Mouse (Mus musculus) embryonic facial prominence, embryonic 11.5 days (tissue): ENCODE results near the gene Tmed4. TPM values are rescaled to one million over a fixed set of nuclear protein-coding genes. Genes with fewer than 3 reads are reported as not detected.

ENCODE experiments used
- ATAC-seq: fragments of 200-750 bp; cut with Nextera tagmentation; replicated peaks from 2 replicates; pipeline ENCODE4 v1.8.0; 2017; ENCODE audit warnings: low read depth; ENCODE audit not compliant: insufficient number of reproducible peaks, low FRiP score, low TSS enrichment
- DNase-seq: peaks from one replicate; pipeline ENCODE4 v3.0.0-alpha.2; 2015; ENCODE audit warnings: low spot score
- H3K27ac ChIP-seq: fragments of 300-500 bp; sonication (generic); replicated peaks from 2 replicates; pipeline ENCODE4 v1.5.1; 2014; ENCODE audit warnings: mild to moderate bottlenecking, low read depth, low read length, control low read depth
- H3K27me3 ChIP-seq: fragments of 300-500 bp; sonication (generic); 2 replicates; pipeline ENCODE4 v1.6.1; 2014; ENCODE audit warnings: mild to moderate bottlenecking, low read length, moderate library complexity, mixed read lengths; ENCODE audit not compliant: control insufficient read depth, insufficient read depth
- H3K36me3 ChIP-seq: fragments of 300-500 bp; sonication (generic); replicated peaks from 2 replicates; pipeline ENCODE4 v1.6.1; 2014; ENCODE audit warnings: low read depth, mild to moderate bottlenecking, low read length, moderate library complexity, mixed read lengths; ENCODE audit not compliant: control insufficient read depth, insufficient read depth
- H3K4me1 ChIP-seq: fragments of 300-500 bp; sonication (generic); 2 replicates; pipeline ENCODE4 v1.6.1; 2014; ENCODE audit warnings: low read length, mixed read lengths; ENCODE audit not compliant: control insufficient read depth, insufficient read depth
- H3K4me2 ChIP-seq: fragments of 300-500 bp; sonication (generic); 2 replicates; pipeline ENCODE4 v1.6.1; 2014; ENCODE audit warnings: low read depth, mild to moderate bottlenecking, control low read depth, low read length, moderate library complexity
- H3K4me3 ChIP-seq: fragments of 300-500 bp; sonication (generic); 2 replicates; pipeline ENCODE4 v1.5.1; 2014; ENCODE audit warnings: low read depth, low read length, control low read depth
- H3K9ac ChIP-seq: fragments of 300-500 bp; sonication (generic); replicated peaks from 2 replicates; pipeline ENCODE4 v1.6.1; 2014; ENCODE audit warnings: mild to moderate bottlenecking, control low read depth, low read length
- H3K9me3 ChIP-seq: fragments of 300-500 bp; sonication (generic); replicated peaks from 2 replicates; pipeline ENCODE4 v1.6.1; 2016; ENCODE audit warnings: mild to moderate bottlenecking, low read length, inconsistent platforms, mixed read lengths; ENCODE audit not compliant: control insufficient read depth
- WGBS: fragments of 180-500 bp; shearing (Covaris S2); extraction: QIAGEN DNeasy Blood & Tissue Kit; methylation state at CpG from one replicate; pipeline ENCODE4 v1.1.7; 2014; 5-methylcytosine and 5-hydroxymethylcytosine counted together
- polyA plus RNA-seq: library from polyadenylated mRNA; unstranded; fragments of >200 nt; fragmentation: Nextera tagmentation; extraction: Ambion mirVana; gene quantifications from 2 replicates; pipeline ENCODE4 v1.2.1, GENCODE M21; 2014

The Tmed4 gene
- polyA plus RNA-seq, 1 experiment from 2014 or later, result 131 TPM

DNA sequence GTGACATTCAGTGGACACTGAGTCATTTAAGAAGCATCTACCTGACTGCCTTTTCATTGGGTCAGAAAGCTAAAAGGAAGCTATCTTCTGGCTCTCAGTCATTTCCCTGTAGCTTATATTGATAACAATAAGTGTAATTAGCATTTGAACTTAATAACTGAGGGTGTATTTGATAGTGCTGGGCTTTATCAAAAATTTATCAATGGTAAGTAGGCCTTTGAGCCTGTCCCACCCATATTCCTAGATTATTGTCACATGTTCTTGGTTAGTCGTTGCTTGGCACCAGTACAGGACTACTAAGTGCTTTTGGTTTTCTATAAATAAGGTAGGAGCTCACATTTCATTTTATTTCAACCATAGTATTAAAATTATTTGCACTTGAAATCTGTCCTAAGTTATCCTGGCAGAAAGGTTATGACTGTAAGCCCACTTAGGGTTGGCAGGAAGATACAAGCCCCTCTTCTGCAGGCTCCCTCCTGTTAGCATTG lies 31.3 kb upstream of the Tmed4 start:
- Histone ChIP-seq H3K4me2 (no peak overlapping the region), H3K4me1 (no peaks in the 10 kb centered on the region), H3K27me3 (no peaks in the 10 kb centered on the region), H3K27ac (no peak overlapping the region), H3K9ac (no peak overlapping the region), H3K9me3 (no peaks in the 10 kb centered on the region), H3K4me3 (no peak overlapping the region), H3K36me3 (no peaks in the 10 kb centered on the region)
- DNase-seq (no peak), ATAC-seq (no peak)
- WGBS, result 93% methylated on average over 1 of the region's 1 CpGs

- H3K4me1 ChIP-seq, result no peaks in the 10 kb centered on the region
- peaks cover 3% of the 10 kb centered on the region; the same call in 1 of the 2 replicates for H3K36me3 ChIP-seq
- DNase-seq (no peak), ATAC-seq (no peak)
- 91% methylated on average over 2 of the region's 2 CpGs for WGBS
- no peak overlapping the region for H3K4me3 ChIP-seq
- H3K27me3 ChIP-seq, result no peaks in the 10 kb centered on the region
- no peak overlapping the region for H3K4me2 ChIP-seq
- H3K9ac ChIP-seq, result no peak overlapping the region
- no peak overlapping the region for H3K27ac ChIP-seq
- no peaks in the 10 kb centered on the region for H3K9me3 ChIP-seq
Measured at GRCm38 (mm10) chr11:6302793-6303192, 28.1 kb upstream of the Tmed4 start.

GRCm38 (mm10) chr11:6299435-6299834 lies 24.8 kb upstream of the Tmed4 start:
- Histone ChIP-seq H3K4me2 (no peak overlapping the region), H3K27me3 (no peaks in the 10 kb centered on the region), H3K9ac (no peak overlapping the region), H3K4me3 (no peak overlapping the region), H3K4me1 (no peaks in the 10 kb centered on the region), H3K27ac (no peak overlapping the region), H3K9me3 (no peaks in the 10 kb centered on the region), H3K36me3 (peaks cover 3% of the 10 kb centered on the region; the same call in 1 of the 2 replicates)
- DNase-seq, result no peak
- ATAC-seq, result no peak
- 91% methylated on average over 2 of the region's 2 CpGs for WGBS

DNA sequence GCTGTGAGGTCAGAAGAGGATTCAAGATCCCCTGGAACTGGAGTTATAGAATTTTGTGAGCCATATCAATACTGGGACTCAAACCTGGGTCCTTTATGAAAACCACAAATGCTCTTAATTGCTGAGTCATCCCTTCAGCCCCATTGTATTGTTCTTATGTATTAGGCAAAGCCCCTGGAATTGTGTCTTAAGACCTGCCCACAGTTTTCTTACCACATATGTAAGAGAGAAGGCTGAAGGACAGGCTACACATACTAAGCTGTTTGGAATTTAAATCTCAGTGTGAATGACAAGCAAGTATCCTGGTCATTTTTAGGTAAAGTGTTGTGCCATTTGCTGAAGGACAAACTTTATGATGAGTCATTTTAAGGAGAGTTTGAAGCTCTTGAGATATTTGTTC lies 21.4 kb upstream of the Tmed4 start:
- no peak overlapping the region for H3K27ac ChIP-seq
- ATAC-seq, result no peak
- H3K27me3 ChIP-seq, result no peaks in the 10 kb centered on the region
- no peak overlapping the region for H3K9ac ChIP-seq
- DNase-seq, result no peak
- no peaks in the 10 kb centered on the region for H3K4me1 ChIP-seq
- H3K36me3 ChIP-seq, result peaks cover 3% of the 10 kb centered on the region; the same call in 1 of the 2 replicates
- no peak overlapping the region for H3K4me2 ChIP-seq
- H3K4me3 ChIP-seq, result no peak overlapping the region
- no peaks in the 10 kb centered on the region for H3K9me3 ChIP-seq

DNA sequence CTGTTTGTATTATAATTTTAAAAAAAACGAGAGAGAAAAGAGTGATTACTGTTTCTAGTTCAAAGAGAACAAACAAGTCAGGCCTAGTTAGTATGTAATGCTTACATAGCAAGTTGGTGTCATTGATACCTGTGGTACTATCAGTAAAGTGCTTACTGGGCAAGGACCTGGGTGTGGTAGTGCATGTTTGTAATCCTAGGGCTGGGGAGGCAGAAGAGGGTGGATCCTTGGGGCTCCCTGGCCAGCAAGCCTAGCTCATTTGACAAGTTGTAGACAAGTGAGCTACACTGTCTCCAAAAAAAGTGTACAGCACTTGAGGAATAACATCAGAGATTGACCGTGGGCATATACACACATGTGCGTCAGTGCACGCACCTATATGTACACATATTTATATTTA lies 20.0 kb upstream of the Tmed4 start:
- H3K4me1 ChIP-seq, result no peaks in the 10 kb centered on the region
- no peak overlapping the region for H3K27ac ChIP-seq
- H3K27me3 ChIP-seq, result no peaks in the 10 kb centered on the region
- H3K4me2 ChIP-seq, result no peak overlapping the region
- no peak for DNase-seq
- H3K9ac ChIP-seq, result no peak overlapping the region
- ATAC-seq, result no peak
- no peaks in the 10 kb centered on the region for H3K9me3 ChIP-seq
- 90% methylated on average over 4 of the region's 4 CpGs for WGBS
- H3K36me3 ChIP-seq, result peaks cover 3% of the 10 kb centered on the region; the same call in 1 of the 2 replicates
- H3K4me3 ChIP-seq, result no peak overlapping the region

GRCm38 (mm10) chr11:6293601-6294000 lies 18.9 kb upstream of the Tmed4 start:
- Histone ChIP-seq H3K27ac (no peak overlapping the region), H3K27me3 (no peaks in the 10 kb centered on the region), H3K4me3 (no peak overlapping the region), H3K9me3 (no peaks in the 10 kb centered on the region), H3K9ac (no peak overlapping the region), H3K36me3 (peaks cover 2% of the 10 kb centered on the region; the same call in 1 of the 2 replicates), H3K4me2 (no peak overlapping the region), H3K4me1 (no peaks in the 10 kb centered on the region)
- 93% methylated on average over 2 of the region's 2 CpGs for WGBS
- DNase-seq (no peak), ATAC-seq (no peak)

DNA sequence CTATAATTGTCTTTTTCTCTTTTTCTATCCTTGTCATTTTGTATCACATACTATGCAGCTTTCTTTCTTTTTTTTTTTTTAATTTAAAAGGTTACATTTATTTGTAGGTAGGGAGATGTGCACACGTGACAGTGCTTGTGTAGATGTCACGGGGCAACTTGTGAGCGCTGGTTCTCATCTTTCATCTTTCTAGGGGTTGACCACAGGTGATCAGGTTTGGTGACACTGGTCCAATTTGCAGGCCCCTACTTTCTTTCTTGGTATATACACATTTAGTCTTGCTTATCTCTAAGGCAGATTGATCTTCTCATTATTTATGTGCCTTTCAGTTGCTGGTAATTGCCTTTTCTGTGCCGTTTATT lies 18.3 kb upstream of the Tmed4 start:
- no peak for DNase-seq
- Histone ChIP-seq H3K36me3 (no peaks in the 10 kb centered on the region), H3K9ac (no peak overlapping the region), H3K4me2 (no peak overlapping the region), H3K4me1 (no peaks in the 10 kb centered on the region), H3K4me3 (no peak overlapping the region), H3K27ac (no peak overlapping the region), H3K27me3 (no peaks in the 10 kb centered on the region), H3K9me3 (no peaks in the 10 kb centered on the region)
- ATAC-seq, result no peak
- WGBS, result 92% methylated on average over 4 of the region's 4 CpGs

- ATAC-seq, result no peak; the same call in 1 of the 2 replicates
- H3K4me2 ChIP-seq, result peak overlapping the region; percentile 87
- no peaks in the 10 kb centered on the region for H3K27me3 ChIP-seq
- peak overlapping the region; percentile 79 for H3K4me3 ChIP-seq
- H3K9ac ChIP-seq, result peak overlapping the region; percentile 71
- WGBS, result 16% methylated on average over 33 of the region's 33 CpGs
- no peaks in the 10 kb centered on the region for H3K4me1 ChIP-seq
- no peaks in the 10 kb centered on the region for H3K36me3 ChIP-seq
- H3K9me3 ChIP-seq, result no peaks in the 10 kb centered on the region
- peak; percentile 81 for DNase-seq
- peak overlapping the region; percentile 65 for H3K27ac ChIP-seq
Measured at GRCm38 (mm10) chr11:6292116-6292987, 17.7 kb upstream of the Tmed4 start.
